Mouse (Mus musculus): ENCODE data around the gene Myof. TPM values are rescaled to one million over a fixed set of nuclear protein-coding genes. Genes with fewer than 3 reads are reported as not detected.

The Myof gene
- polyA plus RNA-seq, 1 experiment from 2014 or later, result 24.6 TPM

GRCm38 (mm10) chr19:37912501-37912900 lies 130.9 kb downstream of the Myof start:
- Histone ChIP-seq H3K4me1 (ENCODE audit: control insufficient read depth, insufficient read depth, low read length) (peaks cover 4% of the 10 kb centered on the region; the same call in 1 of the 2 replicates), H3K9ac (ENCODE audit: low read depth, low read length) (no peak overlapping the region), H3K4me2 (ENCODE audit: low read depth, low read length) (no peak overlapping the region), H3K36me3 (ENCODE audit: control insufficient read depth, insufficient read depth, low read length) (no peaks in the 10 kb centered on the region), H3K27ac (replicated peaks; ENCODE audit: low read depth, low read length) (no peak overlapping the region), H3K9me3 (ENCODE audit: control insufficient read depth, low read length) (no peaks in the 10 kb centered on the region), H3K4me3 (ENCODE audit: low read depth, low read length) (no peak overlapping the region), H3K27me3 (replicated peaks; ENCODE audit: control insufficient read depth, insufficient read depth, low read length) (no peaks in the 10 kb centered on the region)
- 78% methylated on average over 6 of the region's 6 CpGs for WGBS
- no peak for DNase-seq (ENCODE audit: low spot score)
- no peak for ATAC-seq (ENCODE audit: low read depth)

- 56% methylated on average over 5 of the region's 5 CpGs for WGBS
- no peak overlapping the region for H3K9ac ChIP-seq (ENCODE audit: low read depth, low read length)
- ATAC-seq (ENCODE audit: low read depth) (no peak), DNase-seq (ENCODE audit: low spot score) (no peak)
- H3K36me3 ChIP-seq (ENCODE audit: control insufficient read depth, insufficient read depth, low read length), result 0 out of 2 replicates have a peak, but pooled peaks cover 3% of the 10 kb centered on the region
- no peak overlapping the region for H3K4me3 ChIP-seq (ENCODE audit: low read depth, low read length)
- no peaks in the 10 kb centered on the region for H3K27me3 ChIP-seq (replicated peaks; ENCODE audit: control insufficient read depth, insufficient read depth, low read length)
- H3K4me2 ChIP-seq (ENCODE audit: low read depth, low read length), result no peak overlapping the region
- H3K27ac ChIP-seq (replicated peaks; ENCODE audit: low read depth, low read length), result no peak overlapping the region
- H3K9me3 ChIP-seq (ENCODE audit: control insufficient read depth, low read length), result no peaks in the 10 kb centered on the region
- peaks cover 11% of the 10 kb centered on the region; the same call in 1 of the 2 replicates for H3K4me1 ChIP-seq (ENCODE audit: control insufficient read depth, insufficient read depth, low read length)
Measured at GRCm38 (mm10) chr19:37909830-37910261, 133.5 kb downstream of the Myof start.

GRCm38 (mm10) chr19:37907451-37908320 lies 135.7 kb downstream of the Myof start:
- Histone ChIP-seq H3K9ac (ENCODE audit: low read depth, low read length) (no peak overlapping the region), H3K27ac (replicated peaks; ENCODE audit: low read depth, low read length) (peak overlapping the region; percentile 16; the same call in 1 of the 2 replicates), H3K4me3 (ENCODE audit: low read depth, low read length) (no peak overlapping the region), H3K9me3 (ENCODE audit: control insufficient read depth, low read length) (no peaks in the 10 kb centered on the region), H3K27me3 (replicated peaks; ENCODE audit: control insufficient read depth, insufficient read depth, low read length) (no peaks in the 10 kb centered on the region), H3K4me2 (ENCODE audit: low read depth, low read length) (peak overlapping the region; percentile 28), H3K4me1 (ENCODE audit: control insufficient read depth, insufficient read depth, low read length) (peaks cover 11% of the 10 kb centered on the region; the same call in 1 of the 2 replicates), H3K36me3 (ENCODE audit: control insufficient read depth, insufficient read depth, low read length) (0 out of 2 replicates have a peak, but pooled peaks cover 3% of the 10 kb centered on the region)
- ATAC-seq (ENCODE audit: low read depth), result peak; percentile 26; the same call in 1 of the 2 replicates
- 13% methylated on average over 17 of the region's 17 CpGs for WGBS
- peak; percentile 49 for DNase-seq (ENCODE audit: low spot score)

- Histone ChIP-seq H3K9ac (ENCODE audit: low read depth, low read length) (no peak overlapping the region), H3K4me3 (ENCODE audit: low read depth, low read length) (no peak overlapping the region), H3K9me3 (ENCODE audit: control insufficient read depth, low read length) (no peaks in the 10 kb centered on the region), H3K4me1 (ENCODE audit: control insufficient read depth, insufficient read depth, low read length) (peaks cover 11% of the 10 kb centered on the region; the same call in 1 of the 2 replicates), H3K36me3 (ENCODE audit: control insufficient read depth, insufficient read depth, low read length) (0 out of 2 replicates have a peak, but pooled peaks cover 3% of the 10 kb centered on the region), H3K27me3 (replicated peaks; ENCODE audit: control insufficient read depth, insufficient read depth, low read length) (no peaks in the 10 kb centered on the region), H3K4me2 (ENCODE audit: low read depth, low read length) (no peak overlapping the region), H3K27ac (replicated peaks; ENCODE audit: low read depth, low read length) (no peak overlapping the region)
- ATAC-seq (ENCODE audit: low read depth) (no peak), DNase-seq (ENCODE audit: low spot score) (no peak)
- WGBS, result 36% methylated on average over 3 of the region's 3 CpGs
Measured at GRCm38 (mm10) chr19:37906916-37907315, 136.5 kb downstream of the Myof start.

GRCm38 (mm10) chr19:37896081-37896480 lies 147.3 kb downstream of the Myof start:
- Histone ChIP-seq H3K9me3 (ENCODE audit: control insufficient read depth, low read length) (no peaks in the 10 kb centered on the region), H3K4me3 (ENCODE audit: low read depth, low read length) (no peak overlapping the region), H3K27ac (replicated peaks; ENCODE audit: low read depth, low read length) (no peak overlapping the region), H3K4me2 (ENCODE audit: low read depth, low read length) (no peak overlapping the region), H3K9ac (ENCODE audit: low read depth, low read length) (no peak overlapping the region), H3K36me3 (ENCODE audit: control insufficient read depth, insufficient read depth, low read length) (0 out of 2 replicates have a peak, but pooled peaks cover 4% of the 10 kb centered on the region), H3K27me3 (replicated peaks; ENCODE audit: control insufficient read depth, insufficient read depth, low read length) (no peaks in the 10 kb centered on the region), H3K4me1 (ENCODE audit: control insufficient read depth, insufficient read depth, low read length) (no peaks in the 10 kb centered on the region)
- ATAC-seq (ENCODE audit: low read depth) (peak; percentile 70; the same call in 1 of the 2 replicates), DNase-seq (ENCODE audit: low spot score) (peak; percentile 73)
- WGBS, result 29% methylated on average over 7 of the region's 7 CpGs

GRCm38 (mm10) chr19:37891006-37891405 lies 152.4 kb downstream of the Myof start:
- H3K4me2 ChIP-seq (ENCODE audit: low read depth, low read length), result no peak overlapping the region
- 79% methylated on average over 2 of the region's 2 CpGs for WGBS
- no peak overlapping the region for H3K9ac ChIP-seq (ENCODE audit: low read depth, low read length)
- no peak for DNase-seq (ENCODE audit: low spot score)
- H3K36me3 ChIP-seq (ENCODE audit: control insufficient read depth, insufficient read depth, low read length), result no peaks in the 10 kb centered on the region
- H3K4me3 ChIP-seq (ENCODE audit: low read depth, low read length), result no peak overlapping the region
- no peaks in the 10 kb centered on the region for H3K4me1 ChIP-seq (ENCODE audit: control insufficient read depth, insufficient read depth, low read length)
- no peak overlapping the region for H3K27ac ChIP-seq (replicated peaks; ENCODE audit: low read depth, low read length)
- no peak for ATAC-seq (ENCODE audit: low read depth)
- H3K27me3 ChIP-seq (replicated peaks; ENCODE audit: control insufficient read depth, insufficient read depth, low read length), result no peaks in the 10 kb centered on the region
- no peaks in the 10 kb centered on the region for H3K9me3 ChIP-seq (ENCODE audit: control insufficient read depth, low read length)

- Histone ChIP-seq H3K27ac (replicated peaks; ENCODE audit: low read depth, low read length) (no peak overlapping the region), H3K9me3 (ENCODE audit: control insufficient read depth, low read length) (no peaks in the 10 kb centered on the region), H3K27me3 (replicated peaks; ENCODE audit: control insufficient read depth, insufficient read depth, low read length) (no peaks in the 10 kb centered on the region), H3K9ac (ENCODE audit: low read depth, low read length) (peak overlapping the region; percentile 43; the same call in 1 of the 2 replicates), H3K4me3 (ENCODE audit: low read depth, low read length) (peak overlapping the region; percentile 29), H3K4me1 (ENCODE audit: control insufficient read depth, insufficient read depth, low read length) (no peaks in the 10 kb centered on the region), H3K36me3 (ENCODE audit: control insufficient read depth, insufficient read depth, low read length) (no peaks in the 10 kb centered on the region), H3K4me2 (ENCODE audit: low read depth, low read length) (peak overlapping the region; percentile 55)
- peak; percentile 88 for DNase-seq (ENCODE audit: low spot score)
- peak; percentile 64 for ATAC-seq (ENCODE audit: low read depth)
- 7% methylated on average over 15 of the region's 15 CpGs for WGBS
Measured at GRCm38 (mm10) chr19:37886355-37887120, 156.8 kb downstream of the Myof start.

- Histone ChIP-seq H3K4me1 (ENCODE audit: control insufficient read depth, insufficient read depth, low read length) (peaks cover 6% of the 10 kb centered on the region; the same call in 1 of the 2 replicates), H3K27me3 (replicated peaks; ENCODE audit: control insufficient read depth, insufficient read depth, low read length) (peaks cover 36% of the 10 kb centered on the region)
- no peak for DNase-seq (ENCODE audit: low spot score)
Measured at GRCm38 (mm10) chr19:37881431-37882081, 161.8 kb downstream of the Myof start.

More at GRCm38 (mm10) chr19:37881431-37882081, 161.8 kb downstream of the Myof start:
- Histone ChIP-seq H3K36me3 (ENCODE audit: control insufficient read depth, insufficient read depth, low read length) (no peaks in the 10 kb centered on the region), H3K4me3 (ENCODE audit: low read depth, low read length) (no peak overlapping the region), H3K9me3 (ENCODE audit: control insufficient read depth, low read length) (no peaks in the 10 kb centered on the region), H3K27ac (replicated peaks; ENCODE audit: low read depth, low read length) (no peak overlapping the region), H3K4me2 (ENCODE audit: low read depth, low read length) (no peak overlapping the region), H3K9ac (ENCODE audit: low read depth, low read length) (no peak overlapping the region)
- no peak for ATAC-seq (ENCODE audit: low read depth)
- whole genome bisulfite sequencing, result 8% methylated on average over 9 of the region's 9 CpGs

Data from embryonic facial prominence, embryonic 14.5 days (tissue).